Mouse (Mus musculus): Measurements from ENCODE around the gene Olfr1471.
"Not testable (repeated sequence)": the region's sequence is repeated elsewhere in the genome, so short reads cannot be mapped to it uniquely, and the experiment has no call there.

Gene Olfr1471

DNA sequence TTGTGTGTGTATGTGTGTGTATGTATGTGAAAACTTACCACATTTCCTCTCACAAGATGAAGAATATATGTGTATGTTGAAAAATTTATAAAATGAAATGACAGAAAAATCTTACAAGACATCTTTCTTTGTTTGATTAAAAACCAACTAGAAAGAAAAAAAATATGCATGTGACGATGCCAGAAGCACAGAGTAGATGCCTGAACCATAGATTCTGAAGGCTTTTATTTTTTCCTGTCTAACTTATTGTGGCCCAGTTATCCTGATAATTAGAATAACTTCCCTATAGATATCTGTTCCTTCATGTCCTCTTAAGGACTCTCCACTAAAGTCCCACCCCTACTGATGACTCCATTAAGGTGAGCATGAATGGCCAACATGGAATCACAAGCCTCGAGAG, at the start of gene Olfr1471:
TSS of gene Olfr1471 (plus strand) at position 301 of the 400 bp plus-strand sequence.
- DNase-seq (ENCODE audit: low spot score in 2 of 2), result not testable (repeated sequence)

DNA sequence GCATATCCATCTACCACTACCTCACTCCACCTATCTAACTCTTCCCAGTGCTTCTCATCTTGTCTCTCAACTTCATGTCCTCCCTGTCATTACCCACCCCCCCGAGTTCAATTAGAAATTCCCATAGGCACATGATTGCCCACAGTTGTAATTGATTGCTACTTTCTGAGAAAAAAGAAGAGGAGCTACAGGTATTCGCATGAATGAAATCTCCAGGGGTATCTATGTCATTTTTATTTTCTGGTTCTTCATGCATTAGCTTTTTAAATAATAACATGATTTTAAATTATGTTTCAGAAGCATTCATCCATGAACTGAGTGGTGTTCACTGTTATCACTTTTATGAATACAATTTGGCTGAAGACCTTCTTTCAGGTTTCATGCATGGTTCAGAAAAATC, 35.7 kb upstream of the Olfr1471 start, which contains the start of gene Olfr1469:
TSS of gene Olfr1469 (plus strand) at position 301 of the 400 bp plus-strand sequence.
- DNase-seq (ENCODE audit: low spot score in 2 of 2), result no peak

DNA sequence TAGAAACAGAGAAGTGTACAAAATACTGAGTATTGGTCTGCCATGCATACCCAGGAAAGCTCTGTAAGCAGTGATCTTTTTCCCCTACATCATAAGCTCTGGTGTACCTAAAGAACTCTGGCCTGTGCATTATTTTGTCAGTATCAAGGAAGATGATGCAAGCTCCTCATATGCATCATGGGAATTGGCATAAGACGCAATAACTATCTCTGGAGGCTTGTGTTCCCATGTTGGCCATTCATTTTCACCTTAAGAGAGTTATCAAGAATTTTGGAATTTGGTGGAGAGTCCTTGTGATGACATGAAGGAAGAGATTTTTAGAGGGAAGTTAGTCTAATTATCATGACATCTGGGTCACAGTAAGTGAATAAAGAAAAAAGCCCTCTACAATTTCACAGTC, 12.8 kb downstream of the Olfr1471 start, which contains the start of gene Olfr1472:
TSS of gene Olfr1472 (minus strand) at position 101 of the 400 bp plus-strand sequence.
- DNase-seq (ENCODE audit: low spot score in 2 of 2), result no peak

DNA sequence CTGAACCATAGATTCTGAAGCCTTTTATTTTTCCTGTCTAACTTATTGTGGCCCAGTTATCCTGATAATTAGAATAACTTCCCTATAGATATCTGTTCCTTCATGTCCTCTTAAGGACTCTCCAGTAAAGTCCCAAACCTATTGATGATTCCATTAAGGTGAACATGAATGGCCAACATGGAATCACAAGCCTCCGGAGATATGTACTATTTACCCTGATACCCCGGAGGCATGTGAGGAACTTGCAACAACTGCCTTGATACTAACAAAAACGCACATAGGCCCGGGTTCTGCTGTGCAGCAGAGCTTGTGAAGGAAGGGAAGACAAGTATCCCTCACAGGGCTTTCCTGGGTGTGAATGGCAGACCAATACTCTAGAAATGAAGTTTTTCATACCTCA, 26.1 kb downstream of the Olfr1471 start, which contains the start of gene Olfr1474:
TSS of gene Olfr1474 (plus strand) at position 301 of the 400 bp plus-strand sequence.
- DNase-seq (ENCODE audit: low spot score in 2 of 2), result not testable (repeated sequence)

DNA sequence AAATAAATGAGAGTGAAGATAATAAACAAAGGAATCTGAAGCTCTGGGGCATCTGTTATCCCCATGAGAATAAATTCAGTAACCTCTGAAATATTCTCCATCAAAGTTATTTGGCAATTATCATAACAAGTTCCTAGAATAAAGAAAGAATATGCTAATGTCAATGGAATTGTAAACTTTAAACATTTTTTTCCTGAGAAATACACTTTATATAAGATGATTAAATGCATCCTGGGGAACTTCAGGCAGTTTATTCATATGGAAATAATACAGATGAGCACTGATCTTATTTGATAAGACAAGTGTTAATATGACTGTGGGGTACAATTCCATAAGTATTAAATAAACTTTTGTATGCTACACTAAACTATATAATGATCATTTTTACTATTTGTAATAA, 36.9 kb downstream of the Olfr1471 start, which contains the start of gene Olfr1475:
TSS of gene Olfr1475 (minus strand) at position 101 of the 400 bp plus-strand sequence.
- no peak for DNase-seq (ENCODE audit: low spot score in 2 of 2)

DNA sequence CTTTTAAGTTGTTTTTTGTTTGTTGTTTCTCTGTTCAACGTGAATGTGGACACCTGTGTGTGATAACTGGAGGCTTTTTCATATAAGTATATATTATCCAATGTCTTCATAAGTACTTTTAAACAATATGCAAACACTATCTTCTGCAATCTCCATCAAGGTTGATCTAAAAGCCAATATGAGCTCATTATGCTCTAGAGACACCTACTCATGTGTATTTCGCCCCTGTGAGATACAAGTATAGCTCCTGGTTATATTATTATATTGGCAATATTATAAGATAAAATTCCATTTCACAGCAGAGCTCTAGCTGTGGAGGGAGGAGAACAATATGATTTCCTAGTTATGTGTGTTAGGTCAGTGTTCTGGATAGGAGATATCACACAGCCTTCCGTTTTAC, 57.0 kb downstream of the Olfr1471 start, which contains the start of gene Olfr1477:
TSS of gene Olfr1477 (plus strand) at position 301 of the 400 bp plus-strand sequence.
- no peak for DNase-seq (ENCODE audit: low spot score in 2 of 2)

Data from heart, adult 9 months (tissue).